Mouse (Mus musculus): ENCODE measurements around the gene Rnf167. TPM values are rescaled to one million over a fixed set of nuclear protein-coding genes. Genes with fewer than 3 reads are reported as not detected.

Gene Rnf167
- polyA plus RNA-seq, 1 experiment: 265 TPM

DNA sequence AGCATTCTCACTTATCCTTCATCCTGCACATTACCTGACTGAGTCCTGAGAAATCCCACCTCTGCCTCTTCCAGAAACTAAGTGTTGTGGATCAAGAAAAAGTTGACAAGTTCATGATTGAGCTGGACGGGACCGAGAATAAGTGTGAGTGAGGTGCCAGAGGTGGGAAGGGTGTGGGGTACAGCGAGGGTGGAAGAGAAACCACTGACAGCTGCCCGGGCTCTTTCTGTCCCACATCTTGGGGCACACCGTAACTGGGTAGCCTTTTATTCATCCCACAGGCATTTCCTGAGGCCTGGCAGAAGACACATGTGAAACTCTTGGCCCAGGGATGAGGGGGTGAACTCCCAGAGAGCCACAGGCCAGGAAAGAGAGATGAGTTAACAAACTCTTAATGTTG, 11.5 kb downstream of the Rnf167 start:
- Histone ChIP-seq H3K4me1 (ENCODE audit: control insufficient read depth, insufficient read depth, low read length) (peaks cover 4% of the 10 kb centered on the region), H3K4me3 (replicated peaks; ENCODE audit: control insufficient read depth, low read depth, low read length) (no peak overlapping the region), H3K27ac (ENCODE audit: control insufficient read depth, insufficient read depth, low read depth, low read length, poor library complexity) (no peak overlapping the region)
- TF ChIP-seq CTCF (IDR thresholded peaks at IDR 0.05; ENCODE audit: control insufficient read depth, insufficient read depth, low read length) (no peak), POLR2A (IDR thresholded peaks at IDR 0.05; ENCODE audit: borderline replicate concordance, control insufficient read depth, low read depth, low read length) (no peak)
- 74% methylated on average over 5 of the region's 5 CpGs for WGBS

DNA sequence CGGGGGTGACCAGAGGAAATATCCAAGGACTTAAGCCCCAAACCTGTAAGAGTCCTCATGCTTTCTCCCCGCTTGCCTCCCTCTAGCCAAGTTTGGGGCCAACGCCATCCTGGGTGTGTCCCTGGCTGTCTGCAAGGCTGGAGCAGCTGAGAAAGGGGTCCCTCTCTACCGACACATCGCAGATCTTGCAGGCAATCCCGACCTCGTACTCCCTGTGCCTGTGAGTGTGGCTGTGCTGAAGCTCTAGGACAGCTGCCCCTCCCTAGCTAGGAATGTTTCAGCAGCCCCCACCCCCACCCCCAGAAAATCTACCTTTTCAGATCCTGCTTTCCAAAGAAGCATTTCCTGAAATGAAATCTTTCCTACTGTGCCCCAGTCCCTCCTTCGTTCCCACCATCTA, 11.9 kb downstream of the Rnf167 start:
- Histone ChIP-seq H3K4me1 (ENCODE audit: control insufficient read depth, insufficient read depth, low read length) (peaks cover 4% of the 10 kb centered on the region), H3K4me3 (replicated peaks; ENCODE audit: control insufficient read depth, low read depth, low read length) (no peak overlapping the region), H3K27ac (ENCODE audit: control insufficient read depth, insufficient read depth, low read depth, low read length, poor library complexity) (no peak overlapping the region)
- TF ChIP-seq POLR2A (IDR thresholded peaks at IDR 0.05; ENCODE audit: borderline replicate concordance, control insufficient read depth, low read depth, low read length): no peak
- TF ChIP-seq CTCF (IDR thresholded peaks at IDR 0.05; ENCODE audit: control insufficient read depth, insufficient read depth, low read length): no peak
- WGBS: 78% methylated on average over 8 of the region's 8 CpGs

DNA sequence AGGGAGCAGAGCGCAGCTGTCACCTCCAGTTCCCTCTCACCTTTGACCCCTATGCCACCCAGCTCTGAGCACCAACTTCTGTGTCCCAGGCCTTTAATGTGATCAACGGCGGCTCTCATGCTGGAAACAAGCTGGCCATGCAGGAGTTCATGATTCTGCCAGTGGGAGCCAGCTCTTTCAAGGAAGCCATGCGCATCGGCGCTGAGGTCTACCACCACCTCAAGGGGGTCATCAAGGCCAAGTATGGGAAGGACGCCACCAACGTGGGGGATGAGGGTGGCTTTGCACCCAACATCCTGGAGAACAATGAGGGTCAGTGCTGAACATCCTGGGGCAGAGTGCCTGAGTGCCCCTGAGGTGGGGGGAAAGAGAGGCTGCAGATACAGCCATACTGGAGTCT, 13.5 kb downstream of the Rnf167 start:
- Histone ChIP-seq H3K4me1 (ENCODE audit: control insufficient read depth, insufficient read depth, low read length) (peaks cover 4% of the 10 kb centered on the region), H3K27ac (ENCODE audit: control insufficient read depth, insufficient read depth, low read depth, low read length, poor library complexity) (no peak overlapping the region), H3K4me3 (replicated peaks; ENCODE audit: control insufficient read depth, low read depth, low read length) (no peak overlapping the region)
- WGBS: 88% methylated on average over 8 of the region's 8 CpGs
- TF ChIP-seq CTCF (IDR thresholded peaks at IDR 0.05; ENCODE audit: control insufficient read depth, insufficient read depth, low read length): no peak
- TF ChIP-seq POLR2A (IDR thresholded peaks at IDR 0.05; ENCODE audit: borderline replicate concordance, control insufficient read depth, low read depth, low read length): no peak

DNA sequence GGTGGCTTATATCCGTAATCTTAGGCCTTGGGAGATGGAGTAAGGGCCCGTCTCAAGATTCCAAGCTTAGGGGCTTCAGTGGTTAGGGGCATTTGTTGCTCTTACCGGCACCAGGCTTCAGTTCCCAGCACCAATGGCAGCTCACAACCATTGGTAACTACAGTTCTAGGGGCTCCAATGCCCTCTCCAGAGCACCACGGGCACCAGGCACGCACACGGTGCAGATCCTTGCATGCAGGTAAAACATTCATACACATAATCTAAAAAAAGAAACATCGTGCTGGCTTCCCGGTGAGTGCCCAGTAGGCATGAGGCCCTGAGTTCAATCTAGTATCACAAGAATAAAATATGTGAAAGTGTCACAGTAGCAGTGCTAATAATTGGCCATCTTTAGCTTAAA, 16.1 kb downstream of the Rnf167 start:
- no peak overlapping the region for H3K27ac ChIP-seq (ENCODE audit: control insufficient read depth, insufficient read depth, low read depth, low read length, poor library complexity)
- H3K4me1 ChIP-seq (ENCODE audit: control insufficient read depth, insufficient read depth, low read length): no peaks in the 10 kb centered on the region; the same call in 1 of the 2 replicates
- 87% methylated on average over 8 of the region's 8 CpGs for WGBS
- TF ChIP-seq POLR2A (IDR thresholded peaks at IDR 0.05; ENCODE audit: borderline replicate concordance, control insufficient read depth, low read depth, low read length): no peak
- TF ChIP-seq CTCF (IDR thresholded peaks at IDR 0.05; ENCODE audit: control insufficient read depth, insufficient read depth, low read length): no peak
- no peak overlapping the region for H3K4me3 ChIP-seq (replicated peaks; ENCODE audit: control insufficient read depth, low read depth, low read length)

DNA sequence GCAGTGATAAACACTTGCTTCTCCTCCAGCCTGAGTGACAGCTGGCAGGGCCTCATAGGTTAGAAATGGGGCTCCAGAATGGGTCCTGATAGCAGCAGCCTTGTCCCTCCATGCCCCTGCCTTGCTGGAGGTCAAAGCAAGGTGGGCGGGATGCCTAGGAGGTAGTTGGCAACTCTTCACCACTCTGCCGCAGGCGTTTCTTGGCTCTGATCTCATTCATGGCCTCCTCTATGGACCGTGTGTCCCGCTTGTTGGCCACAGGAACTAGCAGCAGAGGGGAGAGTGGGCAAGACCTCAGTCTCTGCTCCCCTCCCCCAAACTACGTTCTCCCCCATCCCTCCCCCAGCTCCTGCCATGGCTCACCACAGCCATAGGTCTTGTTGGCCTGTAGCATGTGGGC, 16.9 kb downstream of the Rnf167 start:
- 87% methylated on average over 6 of the region's 6 CpGs for WGBS
- no peak overlapping the region for H3K27ac ChIP-seq (ENCODE audit: control insufficient read depth, insufficient read depth, low read depth, low read length, poor library complexity)
- H3K4me1 ChIP-seq (ENCODE audit: control insufficient read depth, insufficient read depth, low read length): no peaks in the 10 kb centered on the region; the same call in 1 of the 2 replicates
- no peak overlapping the region for H3K4me3 ChIP-seq (replicated peaks; ENCODE audit: control insufficient read depth, low read depth, low read length)
- no peak for TF ChIP-seq POLR2A (IDR thresholded peaks at IDR 0.05; ENCODE audit: borderline replicate concordance, control insufficient read depth, low read depth, low read length)
- no peak for TF ChIP-seq CTCF (IDR thresholded peaks at IDR 0.05; ENCODE audit: control insufficient read depth, insufficient read depth, low read length)

DNA sequence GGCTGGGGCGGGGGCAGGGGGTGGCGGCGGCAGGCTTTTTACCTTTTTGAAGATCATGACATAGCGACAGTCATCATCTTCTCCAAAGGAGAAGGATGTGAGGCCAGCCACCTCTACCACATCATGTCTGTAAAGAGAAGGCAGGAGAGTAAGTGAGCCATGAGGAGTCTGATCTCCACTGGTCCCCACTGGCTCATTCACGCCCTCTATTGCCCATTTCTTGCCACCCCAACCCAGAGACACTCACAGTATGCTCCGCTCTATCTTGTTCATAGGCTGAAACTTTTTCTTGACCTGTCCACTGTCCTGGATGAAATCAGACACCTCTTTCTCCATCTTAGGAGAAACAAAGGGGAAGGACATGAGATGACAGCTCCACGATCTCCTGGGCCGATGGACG, 17.7 kb downstream of the Rnf167 start:
- Histone ChIP-seq H3K4me1 (ENCODE audit: control insufficient read depth, insufficient read depth, low read length) (no peaks in the 10 kb centered on the region; the same call in 1 of the 2 replicates), H3K27ac (ENCODE audit: control insufficient read depth, insufficient read depth, low read depth, low read length, poor library complexity) (no peak overlapping the region), H3K4me3 (replicated peaks; ENCODE audit: control insufficient read depth, low read depth, low read length) (no peak overlapping the region)
- peak; percentile 41; the same call in 1 of the 2 replicates for TF ChIP-seq CTCF (IDR thresholded peaks at IDR 0.05; ENCODE audit: control insufficient read depth, insufficient read depth, low read length)
- TF ChIP-seq POLR2A (IDR thresholded peaks at IDR 0.05; ENCODE audit: borderline replicate concordance, control insufficient read depth, low read depth, low read length): no peak
- 93% methylated on average over 9 of the region's 9 CpGs for WGBS

DNA sequence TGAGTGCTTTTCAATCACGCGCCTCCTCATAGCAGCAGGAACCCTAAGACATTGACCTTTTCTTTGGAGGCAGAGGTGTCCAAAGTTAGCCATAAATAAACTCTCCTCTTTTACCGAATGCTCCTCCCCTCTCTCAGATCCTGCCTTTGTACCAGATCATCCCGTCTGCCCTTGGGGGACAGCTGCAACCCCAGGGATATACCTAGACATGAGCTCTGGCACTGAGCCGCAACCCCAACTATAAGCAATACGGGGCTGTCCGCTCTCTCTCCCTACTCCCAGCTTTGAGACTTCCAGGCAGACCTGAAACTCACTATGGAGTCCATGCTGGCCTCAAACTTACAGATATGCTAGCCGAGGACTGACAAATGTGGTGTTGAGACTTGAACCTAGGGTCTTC, 19.7 kb downstream of the Rnf167 start:
- 95% methylated on average over 8 of the region's 8 CpGs for WGBS
- H3K27ac ChIP-seq (ENCODE audit: control insufficient read depth, insufficient read depth, low read depth, low read length, poor library complexity): no peak overlapping the region
- H3K4me1 ChIP-seq (ENCODE audit: control insufficient read depth, insufficient read depth, low read length): no peaks in the 10 kb centered on the region; the same call in 1 of the 2 replicates
- no peak overlapping the region for H3K4me3 ChIP-seq (replicated peaks; ENCODE audit: control insufficient read depth, low read depth, low read length)
- TF ChIP-seq CTCF (IDR thresholded peaks at IDR 0.05; ENCODE audit: control insufficient read depth, insufficient read depth, low read length): no peak

DNA sequence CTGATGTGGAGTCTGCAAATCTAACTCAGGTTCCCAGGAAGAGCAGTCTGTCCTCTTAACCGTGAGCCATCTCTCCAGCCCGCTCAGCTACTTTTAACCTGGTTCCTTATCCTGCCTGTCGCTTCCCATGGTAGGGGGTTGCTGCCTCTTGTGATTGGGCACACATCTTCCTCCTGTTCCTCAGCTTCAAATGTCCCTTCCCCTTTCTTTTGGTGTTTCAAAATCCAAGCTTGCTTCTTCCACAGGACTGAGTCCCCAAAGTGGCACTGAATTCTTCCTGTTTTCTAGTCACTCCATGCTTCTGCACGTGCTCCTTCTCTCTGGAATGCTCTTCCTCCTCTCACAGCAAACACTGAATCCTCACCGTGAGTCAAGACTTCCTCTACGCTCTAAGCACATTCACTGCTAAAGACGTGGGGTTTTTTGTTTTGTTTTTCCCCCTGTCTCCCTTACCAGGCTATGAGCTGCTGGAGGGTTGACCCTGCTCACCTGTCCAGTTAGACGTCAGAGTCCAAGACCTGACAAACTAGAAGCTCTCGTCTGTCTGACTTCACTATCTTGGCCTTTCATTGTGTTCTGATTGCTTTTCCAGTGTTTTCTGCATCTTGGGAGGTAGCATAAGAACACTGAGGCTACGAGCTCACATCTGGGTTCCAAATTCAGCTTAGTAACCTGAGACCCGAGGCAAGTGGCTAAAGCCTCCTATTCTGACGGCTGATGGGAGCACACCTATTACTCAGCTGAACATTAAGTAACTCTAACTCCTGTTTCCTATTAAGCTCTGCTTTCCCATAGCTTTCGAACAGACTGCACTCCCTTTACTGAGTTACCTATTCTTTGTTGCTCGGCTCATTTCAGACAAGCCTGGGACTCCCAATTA, 20.5 kb downstream of the Rnf167 start:
- TF ChIP-seq CTCF (IDR thresholded peaks at IDR 0.05; ENCODE audit: control insufficient read depth, insufficient read depth, low read length) (no peak), POLR2A (IDR thresholded peaks at IDR 0.05; ENCODE audit: borderline replicate concordance, control insufficient read depth, low read depth, low read length) (no peak)
- WGBS: 54% methylated on average over 14 of the region's 14 CpGs
- Histone ChIP-seq H3K4me1 (ENCODE audit: control insufficient read depth, insufficient read depth, low read length) (no peaks in the 10 kb centered on the region; the same call in 1 of the 2 replicates), H3K4me3 (replicated peaks; ENCODE audit: control insufficient read depth, low read depth, low read length) (no peak overlapping the region), H3K27ac (ENCODE audit: control insufficient read depth, insufficient read depth, low read depth, low read length, poor library complexity) (peak overlapping the region; percentile 30; the same call in 1 of the 2 replicates)

Data from bone marrow, adult 2 months (tissue).